In genomic region chr2:115859371-115860140, GRCm38 (mm10) we compare ENCODE assay signal across 8 mouse cellular contexts.
DNase-seq lines count a peak whose midpoint lies in the region; ATAC-seq lines count a peak whose summit lies in the region.

No protein-coding gene starts in this region.

- peak overlapping the region; percentile 11 to 61; a peak in 2 of 4 replicates for H3K27ac ChIP-seq in heart, embryonic 14.5 days (replicated peaks in 1 of 2; ENCODE audit: control insufficient read depth in 1 of 2, insufficient read depth in 1 of 2, low read depth in 2 of 2, low read length in 2 of 2)
- peak overlapping the region; percentile 97 for H3K27ac ChIP-seq in neural tube, embryonic 11.5 days (ENCODE audit: low read depth, low read length)

- H3K9ac ChIP-seq in heart, embryonic 14.5 days (ENCODE audit: low read length): peak overlapping the region; percentile 71
- H3K9ac ChIP-seq in neural tube, embryonic 11.5 days (ENCODE audit: low read length): peak overlapping the region; percentile 61

- ATAC-seq in heart, embryonic 14.5 days (ENCODE audit: insufficient number of reproducible peaks, insufficient read depth, low FRiP score, low read depth): peak; percentile 55; the same call in 1 of the 2 replicates
- peak; percentile 84 for ATAC-seq in neural tube, embryonic 11.5 days (ENCODE audit: insufficient read depth, low FRiP score, low TSS enrichment)
- no peak for ATAC-seq in frontal cortex, adult (ENCODE audit: low TSS enrichment)

- H3K27me3 ChIP-seq in heart, embryonic 14.5 days (ENCODE audit: control insufficient read depth, insufficient read depth, low read length): no peaks in the 10 kb centered on the region
- H3K27me3 ChIP-seq in neural tube, embryonic 11.5 days (ENCODE audit: control insufficient read depth, insufficient read depth, low read length): 0 out of 2 replicates have a peak, but pooled peaks cover 3% of the 10 kb centered on the region

- H3K4me1 ChIP-seq in heart, embryonic 14.5 days (ENCODE audit: control insufficient read depth in 2 of 2, insufficient read depth in 2 of 2, low read length in 2 of 2): peaks cover 10 to 22% of the 10 kb centered on the region in 2 experiments
- peaks cover 33% of the 10 kb centered on the region for H3K4me1 ChIP-seq in neural tube, embryonic 11.5 days (ENCODE audit: control insufficient read depth, insufficient read depth, low read length)

- WGBS in heart, embryonic 14.5 days: 1% methylated on average over 27 of the region's 27 CpGs
- WGBS in neural tube, embryonic 11.5 days: under 1% methylated on average over 27 of the region's 27 CpGs

- H3K9me3 ChIP-seq in heart, embryonic 14.5 days (ENCODE audit: control insufficient read depth, low read length): no peaks in the 10 kb centered on the region
- H3K9me3 ChIP-seq in neural tube, embryonic 11.5 days (ENCODE audit: control insufficient read depth, low read length): no peaks in the 10 kb centered on the region

- H3K4me2 ChIP-seq in heart, embryonic 14.5 days (ENCODE audit: low read length): peak overlapping the region; percentile 84
- peak overlapping the region; percentile 43 for H3K4me2 ChIP-seq in neural tube, embryonic 11.5 days (ENCODE audit: low read depth)

- intact Hi-C loops in heart, postnatal 25 days (cut with DNase I): no loop called here

- H3K4me3 ChIP-seq in heart, embryonic 14.5 days (ENCODE audit: control insufficient read depth in 1 of 2, insufficient read depth in 1 of 2, low read depth in 1 of 2, low read length in 2 of 2): peak overlapping the region; percentile 37 to 47
- H3K4me3 ChIP-seq in neural tube, embryonic 11.5 days (ENCODE audit: low read depth, low read length): peak overlapping the region; percentile 27

- peaks cover 12% of the 10 kb centered on the region for H3K36me3 ChIP-seq in heart, embryonic 14.5 days (ENCODE audit: control insufficient read depth, insufficient read depth, low read length)
- H3K36me3 ChIP-seq in neural tube, embryonic 11.5 days (ENCODE audit: control insufficient read depth, insufficient read depth, low read length): no peaks in the 10 kb centered on the region; the same call in 1 of the 2 replicates

- peak; percentile 90 for DNase-seq in heart, adult 11 months
- no peak for DNase-seq in heart, postnatal 25 days (ENCODE audit: low spot score)
- peak; percentile 70 for DNase-seq in adrenal gland, postnatal 25 days
- peak; percentile 55 for DNase-seq in kidney, postnatal 14 days
- peak; percentile 91 for DNase-seq in neural tube, embryonic 11.5 days (ENCODE audit: low spot score)
- DNase-seq in layer of hippocampus, postnatal 25 days (ENCODE audit: extremely low spot score in 1 of 2, low spot score in 1 of 2): no peak

Comparison
In these comparisons a context has a peak if more than half of its experiments do, and no peak if none do; other contexts are left out.
1. DNase-seq: peak in heart, adult 11 months (single experiment), adrenal gland, postnatal 25 days (single experiment), kidney, postnatal 14 days (single experiment) and neural tube, embryonic 11.5 days (single experiment); none in heart, postnatal 25 days (single experiment) and layer of hippocampus, postnatal 25 days (0 of 2).